Mouse (Mus musculus): ENCODE data around the gene Sdc4.

DNA sequence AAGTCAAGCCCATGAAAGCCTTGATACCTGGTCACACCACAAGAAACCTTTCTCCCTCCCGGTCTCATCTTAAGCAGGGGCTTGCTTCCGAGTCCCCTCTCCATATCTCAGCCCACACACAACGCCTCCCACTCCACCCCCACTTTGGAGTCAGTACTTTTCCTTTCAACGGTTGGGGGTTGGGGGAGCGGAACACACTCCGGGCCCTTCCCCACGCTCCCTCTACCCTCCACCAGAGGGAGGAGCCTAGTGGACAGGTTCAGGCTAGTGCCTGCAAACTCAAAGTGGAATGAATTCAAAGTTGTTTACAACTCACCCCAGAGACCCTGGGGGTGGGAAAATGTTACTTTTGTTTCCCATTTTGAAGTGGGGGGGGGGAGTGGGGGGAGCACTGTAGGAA is 13.0 kb downstream of the Sdc4 start:
- TF ChIP-seq CTCF (IDR thresholded peaks at IDR 0.05) (no peak), POLR2A (IDR thresholded peaks at IDR 0.05; ENCODE audit: insufficient read depth, low read depth, low read length) (no peak), EP300 (IDR thresholded peaks at IDR 0.05; ENCODE audit: insufficient read depth, low read depth, low read length) (no peak)

Measured in heart, adult 2 months (tissue).